Mouse (Mus musculus): ENCODE data around the gene Hs3st4.

DNA sequence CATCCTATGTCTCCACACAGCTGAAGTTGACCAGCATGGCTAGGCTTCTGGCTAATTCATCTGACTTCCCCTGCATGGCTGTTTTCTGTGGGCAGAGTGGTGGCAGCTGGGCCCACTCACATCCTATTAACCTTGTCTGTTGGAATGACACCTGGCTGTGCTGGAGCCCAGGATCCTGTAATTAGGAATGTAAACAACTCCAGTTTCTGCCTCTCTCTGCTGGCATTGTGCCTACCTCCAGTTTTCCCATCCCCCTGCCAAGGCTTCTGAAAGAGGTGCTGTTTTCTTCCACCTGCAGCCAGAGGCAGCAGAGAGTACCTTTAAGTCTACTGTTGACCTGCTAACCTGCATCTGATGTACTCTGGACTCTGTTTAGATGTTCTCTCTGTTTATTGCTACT, 288.1 kb downstream of the Hs3st4 start:
- TF ChIP-seq CTCF (IDR thresholded peaks at IDR 0.05; ENCODE audit: control insufficient read depth, insufficient read depth, low read length) (no peak), POLR2A (IDR thresholded peaks at IDR 0.05; ENCODE audit: borderline replicate concordance, control insufficient read depth, low read depth, low read length) (no peak)
